29 mouse cellular contexts compared by ENCODE assay signal in the genomic region with DNA sequence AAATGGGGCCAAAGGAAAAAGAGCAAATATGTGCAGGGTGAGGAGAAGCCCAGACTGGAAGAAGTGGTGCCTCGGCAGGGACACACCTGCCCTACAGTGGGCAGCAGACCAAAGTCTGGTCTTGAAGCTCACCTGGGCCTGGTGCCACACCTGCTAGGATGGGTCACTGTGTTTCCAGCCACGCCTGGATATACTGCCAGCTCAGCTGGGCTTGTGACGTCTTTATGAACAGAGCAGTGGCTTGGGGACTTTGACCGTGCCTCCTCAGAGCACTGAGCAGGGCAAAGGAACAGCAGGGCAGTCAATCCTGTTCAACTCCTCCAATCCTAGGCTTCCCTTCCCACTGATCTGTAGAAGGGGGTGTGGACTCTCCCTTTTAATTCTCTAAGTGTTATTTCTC. TPM values are rescaled to one million over a fixed set of nuclear protein-coding genes. Genes with fewer than 3 reads are reported as not detected.
DNase-seq lines count a peak whose midpoint lies in the region; ATAC-seq and TF ChIP-seq lines count a peak whose summit lies in the region.
"Had no signal": no experiment of that assay in that cellular context is flagged by ENCODE, and none has a peak within 500 bp of the region (broad histone marks: within the 10 kb centered on the region; RNA-seq: fewer than 3 reads in every experiment).

No protein-coding gene starts in this region.

- no peaks in the 10 kb centered on the region for H3K9me3 ChIP-seq in intestine, embryonic 14.5 days (ENCODE audit: control insufficient read depth, low read length)
- H3K9me3 ChIP-seq in kidney, postnatal 0 days (replicated peaks; ENCODE audit: low read length) = no peaks in the 10 kb centered on the region
- H3K9me3 ChIP-seq in stomach, embryonic 15.5 days = no peaks in the 10 kb centered on the region
- no peaks in the 10 kb centered on the region for H3K9me3 ChIP-seq in lung, postnatal 0 days (ENCODE audit: low read length)
- H3K9me3 ChIP-seq: embryonic facial prominence, embryonic 13.5 days; forebrain, embryonic 13.5 days; limb, embryonic 10.5 days had no signal

- no peak for TF ChIP-seq EP300 in lung, postnatal 0 days (IDR thresholded peaks at IDR 0.05)

- peaks cover 57% of the 10 kb centered on the region for H3K27me3 ChIP-seq in intestine, embryonic 14.5 days (replicated peaks; ENCODE audit: control insufficient read depth, insufficient read depth, low read length)
- H3K27me3 ChIP-seq in kidney, postnatal 0 days (ENCODE audit: insufficient read depth, low read length) = peaks cover 43% of the 10 kb centered on the region
- peaks cover 52% of the 10 kb centered on the region for H3K27me3 ChIP-seq in stomach, embryonic 15.5 days (replicated peaks)
- H3K27me3 ChIP-seq in lung, postnatal 0 days (replicated peaks; ENCODE audit: insufficient read depth, low read length) = peaks cover 37% of the 10 kb centered on the region

- peak; percentile 54; the same call in 1 of the 2 replicates for ATAC-seq in intestine, embryonic 14.5 days (replicated peaks; ENCODE audit: low FRiP score, low TSS enrichment, low read depth)
- peak; percentile 68 for ATAC-seq in kidney, postnatal 0 days (replicated peaks; ENCODE audit: low FRiP score, low read depth)
- ATAC-seq in stomach, embryonic 15.5 days (ENCODE audit: insufficient read depth, low FRiP score, low read depth) = peak; percentile 47
- no peak for ATAC-seq in lung, postnatal 0 days
- no peak for ATAC-seq in megakaryocyte-erythroid progenitor cell, adult 5-6 weeks (replicated peaks; ENCODE audit: low FRiP score, low TSS enrichment, poor library complexity, severe bottlenecking)
- ATAC-seq: forebrain, embryonic 13.5 days; hindbrain, embryonic 16.5 days; Patski had no signal

- H3K27ac ChIP-seq in intestine, embryonic 14.5 days (ENCODE audit: low read depth) = no peak overlapping the region
- no peak overlapping the region for H3K27ac ChIP-seq in kidney, postnatal 0 days
- no peak overlapping the region for H3K27ac ChIP-seq in stomach, embryonic 15.5 days
- H3K27ac ChIP-seq in lung, postnatal 0 days (ENCODE audit: low read length) = no peak overlapping the region
- H3K27ac ChIP-seq: embryonic facial prominence, embryonic 13.5 days; forebrain, embryonic 13.5 days; limb, embryonic 10.5 days had no signal

- no peak for DNase-seq in intestine, embryonic 14.5 days (ENCODE audit: low spot score)
- DNase-seq in kidney, adult 18-20 months = peak; percentile 71
- DNase-seq in kidney, postnatal 0 days (ENCODE audit: low spot score) = no peak
- no peak for DNase-seq in lung, postnatal 0 days (ENCODE audit: low spot score)
- no peak for DNase-seq in lung, postnatal 25 days (ENCODE audit: low spot score)
- DNase-seq: adrenal gland, adult 8-10 months; cerebellum, adult 18-20 months; cerebellum, postnatal 36 days; embryo, embryonic 11 days; heart, postnatal 4 days; layer of hippocampus, adult 9-11 months; liver; right cerebral cortex, adult 18-20 months; thymus, postnatal 25 days had no signal

- no peak overlapping the region for H3K4me3 ChIP-seq in intestine, embryonic 14.5 days (ENCODE audit: low read depth, low read length)
- H3K4me3 ChIP-seq in kidney, postnatal 0 days (replicated peaks; ENCODE audit: low read depth, low read length) = no peak overlapping the region
- H3K4me3 ChIP-seq in stomach, embryonic 15.5 days (replicated peaks) = no peak overlapping the region
- H3K4me3 ChIP-seq in lung, postnatal 0 days (ENCODE audit: low read depth, low read length) = no peak overlapping the region
- H3K4me3 ChIP-seq: embryonic facial prominence, embryonic 13.5 days; erythroblast, embryonic 14.5 days; forebrain, embryonic 13.5 days; limb, embryonic 10.5 days had no signal

- no peaks in the 10 kb centered on the region for H3K36me3 ChIP-seq in intestine, embryonic 14.5 days (ENCODE audit: control insufficient read depth, insufficient read depth, low read length)
- H3K36me3 ChIP-seq in kidney, postnatal 0 days (ENCODE audit: insufficient read depth, low read length) = no peaks in the 10 kb centered on the region
- H3K36me3 ChIP-seq in stomach, embryonic 15.5 days = no peaks in the 10 kb centered on the region
- no peaks in the 10 kb centered on the region for H3K36me3 ChIP-seq in lung, postnatal 0 days (ENCODE audit: insufficient read depth, low read length)
- H3K36me3 ChIP-seq: embryonic facial prominence, embryonic 13.5 days; G1E; limb, embryonic 10.5 days had no signal

- H3K4me1 ChIP-seq in intestine, embryonic 14.5 days (replicated peaks; ENCODE audit: control insufficient read depth, insufficient read depth, low read length) = peaks cover 12% of the 10 kb centered on the region; the same call in 1 of the 2 replicates
- H3K4me1 ChIP-seq in kidney, postnatal 0 days (replicated peaks; ENCODE audit: insufficient read depth, low read length) = peaks cover 11% of the 10 kb centered on the region
- peaks cover 23% of the 10 kb centered on the region for H3K4me1 ChIP-seq in stomach, embryonic 15.5 days
- peaks cover 6% of the 10 kb centered on the region; the same call in 1 of the 2 replicates for H3K4me1 ChIP-seq in lung, postnatal 0 days (ENCODE audit: insufficient read depth, low read depth, low read length)

- no peak for TF ChIP-seq CTCF in kidney, postnatal 0 days (IDR thresholded peaks at IDR 0.05; ENCODE audit: low read depth)
- no peak for TF ChIP-seq CTCF in lung, postnatal 0 days (IDR thresholded peaks at IDR 0.05)

- H3K9ac ChIP-seq in intestine, embryonic 14.5 days (ENCODE audit: low read length) = no peak overlapping the region
- H3K9ac ChIP-seq in kidney, postnatal 0 days (ENCODE audit: low read depth, low read length) = no peak overlapping the region
- no peak overlapping the region for H3K9ac ChIP-seq in stomach, embryonic 15.5 days
- H3K9ac ChIP-seq in lung, postnatal 0 days (replicated peaks; ENCODE audit: low read depth) = no peak overlapping the region
- H3K9ac ChIP-seq: embryonic facial prominence, embryonic 13.5 days; forebrain, embryonic 13.5 days had no signal

- 40% methylated on average over 4 of the region's 4 CpGs for WGBS in intestine, embryonic 14.5 days
- 30% methylated on average over 4 of the region's 4 CpGs for WGBS in kidney, postnatal 0 days
- 30% methylated on average over 4 of the region's 4 CpGs for WGBS in stomach, embryonic 15.5 days
- 37% methylated on average over 4 of the region's 4 CpGs for WGBS in lung, postnatal 0 days

- H3K4me2 ChIP-seq in intestine, embryonic 14.5 days (ENCODE audit: low read length) = no peak overlapping the region
- no peak overlapping the region for H3K4me2 ChIP-seq in kidney, postnatal 0 days (ENCODE audit: low read length)
- H3K4me2 ChIP-seq in stomach, embryonic 15.5 days = no peak overlapping the region
- H3K4me2 ChIP-seq in lung, postnatal 0 days (replicated peaks; ENCODE audit: low read depth, low read length) = no peak overlapping the region
- H3K4me2 ChIP-seq: embryonic facial prominence, embryonic 13.5 days; forebrain, embryonic 13.5 days; midbrain, embryonic 11.5 days had no signal

RNA-seq across cellular contexts. Expression of gene Hes2, which starts 2.1 kb away (rescaled TPM):
- polyA plus RNA-seq in intestine, embryonic 14.5 days (2014; fragmentation: Nextera tagmentation; extraction: Ambion mirVana) = not detected in 2 replicates
- polyA plus RNA-seq in kidney, postnatal 0 days (2015; fragmentation: Nextera tagmentation; extraction: Ambion mirVana) = 0.41 and 0.78 TPM in 2 replicates
- 0.43 and 0.44 TPM in 2 replicates for polyA plus RNA-seq in stomach, embryonic 15.5 days (2015; fragmentation: Nextera tagmentation; extraction: Ambion mirVana)
- polyA plus RNA-seq in lung, postnatal 0 days (2015; fragmentation: Nextera tagmentation; extraction: Ambion mirVana) = 0.26 and 0.33 TPM in 2 replicates
- 0.35 TPM in 1 of 2 replicates, not detected in the other for total RNA-seq in megakaryocyte-erythroid progenitor cell, adult 5-6 weeks (2014; fragmentation: Nextera tagmentation)
- not detected in 2 replicates for total RNA-seq in megakaryocyte-erythroid progenitor cell, adult 5-6 weeks (2017)
- total RNA-seq: adrenal gland, adult 8-10 months; gastrocnemius, adult 8-10 months; heart, postnatal 4 days; left cerebral cortex, adult 8-10 months; midbrain, postnatal 0 days had no signal
- polyA plus RNA-seq: embryonic facial prominence, embryonic 13.5 days; erythroblast, embryonic 14.5 days; forebrain, embryonic 13.5 days; hindbrain, embryonic 16.5 days; limb, embryonic 10.5 days; liver, embryonic 16.5 days; midbrain, postnatal 0 days; neural tube, embryonic 14.5 days; Patski had no signal

RNA-seq across cellular contexts. Expression of gene Espn, which starts 8.6 kb away (rescaled TPM):
- polyA plus RNA-seq in intestine, embryonic 14.5 days (2014; fragmentation: Nextera tagmentation; extraction: Ambion mirVana) = 22.8 and 24.2 TPM in 2 replicates
- polyA plus RNA-seq in kidney, postnatal 0 days (2015; fragmentation: Nextera tagmentation; extraction: Ambion mirVana) = 32.9 and 35.0 TPM in 2 replicates
- polyA plus RNA-seq in stomach, embryonic 15.5 days (2015; fragmentation: Nextera tagmentation; extraction: Ambion mirVana) = 15.9 and 19.2 TPM in 2 replicates
- polyA plus RNA-seq in lung, postnatal 0 days (2015; fragmentation: Nextera tagmentation; extraction: Ambion mirVana) = 2.0 and 3.1 TPM in 2 replicates
- 2.9 and 5.7 TPM in 2 replicates for total RNA-seq in megakaryocyte-erythroid progenitor cell, adult 5-6 weeks (2014; fragmentation: Nextera tagmentation)
- 2.2 and 3.1 TPM in 2 replicates for total RNA-seq in megakaryocyte-erythroid progenitor cell, adult 5-6 weeks (2017)

RNA-seq across cellular contexts. Expression of gene Acot7, which starts 17.2 kb away (rescaled TPM):
- polyA plus RNA-seq in intestine, embryonic 14.5 days (2014; fragmentation: Nextera tagmentation; extraction: Ambion mirVana) = 61.5 and 69.7 TPM in 2 replicates
- polyA plus RNA-seq in kidney, postnatal 0 days (2015; fragmentation: Nextera tagmentation; extraction: Ambion mirVana) = 56.4 and 63.5 TPM in 2 replicates
- 60.0 and 63.1 TPM in 2 replicates for polyA plus RNA-seq in stomach, embryonic 15.5 days (2015; fragmentation: Nextera tagmentation; extraction: Ambion mirVana)
- 59.2 and 63.4 TPM in 2 replicates for polyA plus RNA-seq in lung, postnatal 0 days (2015; fragmentation: Nextera tagmentation; extraction: Ambion mirVana)
- total RNA-seq in megakaryocyte-erythroid progenitor cell, adult 5-6 weeks (2014; fragmentation: Nextera tagmentation) = 33.8 and 42.9 TPM in 2 replicates
- 25.3 and 38.1 TPM in 2 replicates for total RNA-seq in megakaryocyte-erythroid progenitor cell, adult 5-6 weeks (2017)

RNA-seq across cellular contexts. Expression of gene Tnfrsf25, which starts 45.0 kb away (rescaled TPM):
- polyA plus RNA-seq in intestine, embryonic 14.5 days (2014; fragmentation: Nextera tagmentation; extraction: Ambion mirVana) = 0.97 and 0.98 TPM in 2 replicates
- 0.68 and 0.83 TPM in 2 replicates for polyA plus RNA-seq in kidney, postnatal 0 days (2015; fragmentation: Nextera tagmentation; extraction: Ambion mirVana)
- polyA plus RNA-seq in stomach, embryonic 15.5 days (2015; fragmentation: Nextera tagmentation; extraction: Ambion mirVana) = 0.84 and 1.4 TPM in 2 replicates
- 1.2 and 1.4 TPM in 2 replicates for polyA plus RNA-seq in lung, postnatal 0 days (2015; fragmentation: Nextera tagmentation; extraction: Ambion mirVana)
- not detected in 2 replicates for total RNA-seq in megakaryocyte-erythroid progenitor cell, adult 5-6 weeks (2014; fragmentation: Nextera tagmentation)
- not detected in 2 replicates for total RNA-seq in megakaryocyte-erythroid progenitor cell, adult 5-6 weeks (2017)
- total RNA-seq: G1E had no signal
- polyA plus RNA-seq: G1E had no signal

Comparison
In these comparisons a context has a peak if more than half of its experiments do, and no peak if none do; other contexts are left out.
1. ATAC-seq: peak in intestine, embryonic 14.5 days (single experiment), kidney, postnatal 0 days (single experiment) and stomach, embryonic 15.5 days (single experiment); none in lung, postnatal 0 days (single experiment) and megakaryocyte-erythroid progenitor cell, adult 5-6 weeks (single experiment).